Mouse (Mus musculus) kidney, adult 9 months (tissue): ENCODE results near the gene Gm3233.
A peak's percentile ranks its signal among the peaks of the same experiment; 100 is the strongest.
"Not testable (repeated sequence)": the region's sequence is repeated elsewhere in the genome, so short reads cannot be mapped to it uniquely, and the experiment has no call there.

Source experiments
- DNase-seq: peaks from one replicate; pipeline ENCODE4 v3.0.0; 2022

Gm3233 gene

GRCm38 (mm10) chr10:77759582-77759981, at the start of gene Gm3233:
Gene Gm3233, minus strand, starts transcription at chr10:77759682.
- not testable (repeated sequence) for DNase-seq

GRCm38 (mm10) chr10:77804095-77804494, 44.6 kb upstream of the Gm3233 start:
- peak; percentile 9 for DNase-seq

- DNase-seq: no peak
Measured at GRCm38 (mm10) chr10:77798921-77799508, 39.5 kb upstream of the Gm3233 start, which contains the start of gene Gm19668. Gene Gm19668, minus strand, starts transcription at chr10:77799133.

GRCm38 (mm10) chr10:77798164-77798920, 38.9 kb upstream of the Gm3233 start:
- not testable (repeated sequence) for DNase-seq

- DNase-seq: no peak
Measured at GRCm38 (mm10) chr10:77797677-77798076, 38.2 kb upstream of the Gm3233 start.

GRCm38 (mm10) chr10:77794976-77795375, 35.5 kb upstream of the Gm3233 start, which contains the start of gene Gm9639:
Gene Gm9639, minus strand, starts transcription at chr10:77795076.
- DNase-seq: no peak

GRCm38 (mm10) chr10:77788621-77789020, 29.1 kb upstream of the Gm3233 start:
- no peak for DNase-seq

- not testable (repeated sequence) for DNase-seq
Measured at GRCm38 (mm10) chr10:77787876-77788275, 28.4 kb upstream of the Gm3233 start, which contains the start of gene Gm7137. Gene Gm7137, minus strand, starts transcription at chr10:77788200.

GRCm38 (mm10) chr10:77783396-77783795, 23.9 kb upstream of the Gm3233 start:
- not testable (repeated sequence) for DNase-seq

- not testable (repeated sequence) for DNase-seq
Measured at GRCm38 (mm10) chr10:77782442-77782841, 23.0 kb upstream of the Gm3233 start, which contains the start of gene Gm3250. Gene Gm3250, minus strand, starts transcription at chr10:77782542.

- not testable (repeated sequence) for DNase-seq
Measured at GRCm38 (mm10) chr10:77776844-77777243, 17.4 kb upstream of the Gm3233 start, which contains the start of gene Gm7138. Gene Gm7138, minus strand, starts transcription at chr10:77776944.

GRCm38 (mm10) chr10:77772142-77772541, 12.7 kb upstream of the Gm3233 start:
- not testable (repeated sequence) for DNase-seq

GRCm38 (mm10) chr10:77771225-77771624, 11.7 kb upstream of the Gm3233 start, which contains the start of gene Gm3238:
Gene Gm3238, minus strand, starts transcription at chr10:77771325.
- not testable (repeated sequence) for DNase-seq

- no peak for DNase-seq
Measured at GRCm38 (mm10) chr10:77769727-77770126, 10.2 kb upstream of the Gm3233 start.

- no peak for DNase-seq
Measured at GRCm38 (mm10) chr10:77753448-77753847, 6.0 kb downstream of the Gm3233 start.

- not testable (repeated sequence) for DNase-seq
Measured at GRCm38 (mm10) chr10:77752312-77752711, 7.2 kb downstream of the Gm3233 start.

- DNase-seq: not testable (repeated sequence)
Measured at GRCm38 (mm10) chr10:77751254-77751653, 8.2 kb downstream of the Gm3233 start, which contains the start of gene Gm9736. Gene Gm9736, minus strand, starts transcription at chr10:77751354.

- DNase-seq: not testable (repeated sequence)
Measured at GRCm38 (mm10) chr10:77750686-77751085, 8.8 kb downstream of the Gm3233 start.

GRCm38 (mm10) chr10:77741924-77742688, 17.4 kb downstream of the Gm3233 start, which contains the start of gene Gm18596:
Gene Gm18596, minus strand, starts transcription at chr10:77742638.
- not testable (repeated sequence) for DNase-seq

- DNase-seq: no peak
Measured at GRCm38 (mm10) chr10:77738929-77739328, 20.6 kb downstream of the Gm3233 start.

- no peak for DNase-seq
Measured at GRCm38 (mm10) chr10:77735928-77736327, 23.6 kb downstream of the Gm3233 start.

GRCm38 (mm10) chr10:77729241-77729640, 30.2 kb downstream of the Gm3233 start:
- DNase-seq: peak; percentile 6

GRCm38 (mm10) chr10:77728280-77728679, 31.2 kb downstream of the Gm3233 start:
- DNase-seq: peak; percentile 8
